Mouse (Mus musculus): ENCODE measurements at regions not wholly inside any gene's neighbourhood (a gene's known extent, or its start where the extent isn't known, plus 50 kb on each side); places are given as distances from the start of the nearest gene placed in this dataset.

DNA sequence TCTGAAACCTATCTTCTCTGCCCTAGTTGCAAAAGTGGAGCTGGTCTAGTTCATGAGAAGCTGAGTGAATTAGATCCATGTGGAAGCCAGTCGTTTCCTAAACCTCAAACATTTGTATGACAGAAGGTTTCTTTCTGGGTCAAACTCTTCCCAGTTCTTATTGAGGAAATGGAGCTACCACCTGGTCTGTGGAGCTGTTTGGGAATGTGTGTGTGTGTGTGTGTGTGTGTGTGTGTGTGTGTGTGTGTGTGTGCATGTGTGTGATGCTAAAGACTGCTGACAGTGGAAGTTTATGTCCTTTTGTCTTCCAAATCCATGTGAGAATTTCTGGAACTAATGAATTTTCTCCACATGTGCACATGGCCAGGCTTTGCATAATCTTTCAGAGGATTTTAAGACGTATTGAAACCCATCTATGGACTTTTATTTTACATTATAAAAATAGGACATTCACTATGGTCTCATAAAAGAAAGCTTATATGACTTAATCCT is 324.9 kb upstream of the Nr2f1 start:
- TF ChIP-seq CTCF (IDR thresholded peaks at IDR 0.05; ENCODE audit: insufficient read depth, low read depth, low read length): no peak
- no peak for TF ChIP-seq POLR2A (IDR thresholded peaks at IDR 0.05; ENCODE audit: insufficient read depth, low read depth, low read length)

Measured in olfactory bulb, adult 2 months (tissue).